Mouse (Mus musculus) stomach, postnatal 0 days (tissue): ENCODE data around the gene Fbxl2.

ENCODE experiments used
- CTCF ChIP-seq: IDR thresholded peaks from 2 replicates; pipeline ENCODE4 v1.5.1; 2016; ENCODE audit warnings: antibody characterized with exemption, low read depth, mild to moderate bottlenecking, moderate library complexity
- EP300 ChIP-seq: optimal IDR thresholded peaks from 2 replicates; pipeline ENCODE3; 2016; ENCODE audit warnings: antibody characterized with exemption

- TF ChIP-seq CTCF, result no peak
- TF ChIP-seq EP300, result no peak
These were observed 121.1 kb downstream of the Fbxl2 start for GRCm38 (mm10) chr9:113924883-113925282.
